Mouse (Mus musculus): ENCODE measurements at regions not wholly inside any gene's neighbourhood (a gene's known extent, or its start where the extent isn't known, plus 50 kb on each side); places are given as distances from the start of the nearest gene placed in this dataset.

DNA sequence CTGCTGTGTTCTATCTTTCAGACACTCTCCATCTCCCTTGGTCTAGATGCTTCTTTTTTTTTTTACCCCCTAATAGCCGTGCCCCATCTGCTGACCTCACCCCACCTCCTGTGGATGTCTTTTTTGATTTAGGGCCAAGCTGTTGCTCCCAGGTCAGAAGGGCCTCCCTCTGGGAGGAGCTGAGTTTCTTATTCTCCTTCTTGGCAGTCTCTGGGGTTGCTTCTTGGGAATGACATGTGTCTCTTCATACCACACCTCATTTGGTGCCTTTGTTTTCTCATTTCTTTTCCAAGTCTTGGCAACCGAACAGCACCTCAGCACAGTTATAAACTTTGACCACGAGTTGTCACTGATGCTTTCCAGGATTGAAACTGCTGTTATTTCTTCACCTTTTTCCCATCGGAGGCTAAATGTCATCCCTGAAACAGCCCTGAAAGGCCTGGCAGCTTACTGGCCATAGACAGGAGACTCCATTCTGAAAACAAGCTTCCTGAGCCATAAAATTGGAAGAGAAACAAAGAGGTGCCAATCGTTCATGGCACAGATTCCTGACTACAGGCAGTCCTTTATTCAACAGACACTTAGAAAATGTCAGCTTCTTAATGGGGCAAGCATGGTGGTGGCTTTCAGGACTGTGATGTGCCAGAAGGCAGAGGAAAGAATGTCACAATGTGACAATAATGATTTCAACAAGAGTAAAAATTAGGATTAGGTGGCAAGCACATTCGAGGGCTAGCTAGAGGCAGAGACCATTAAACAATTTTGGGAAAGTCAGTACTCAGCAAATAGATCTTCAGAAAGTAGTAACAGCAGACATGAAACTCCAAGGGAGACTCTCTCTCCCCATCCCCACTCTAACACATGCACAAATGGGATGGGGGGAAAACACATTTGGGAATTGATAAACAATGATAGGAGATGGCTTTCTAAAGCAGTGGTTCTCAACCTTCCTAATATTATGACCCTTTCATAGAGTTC is 197.1 kb upstream of the Arrdc4 start:
- DNase-seq (ENCODE audit: low spot score), result no peak

DNA sequence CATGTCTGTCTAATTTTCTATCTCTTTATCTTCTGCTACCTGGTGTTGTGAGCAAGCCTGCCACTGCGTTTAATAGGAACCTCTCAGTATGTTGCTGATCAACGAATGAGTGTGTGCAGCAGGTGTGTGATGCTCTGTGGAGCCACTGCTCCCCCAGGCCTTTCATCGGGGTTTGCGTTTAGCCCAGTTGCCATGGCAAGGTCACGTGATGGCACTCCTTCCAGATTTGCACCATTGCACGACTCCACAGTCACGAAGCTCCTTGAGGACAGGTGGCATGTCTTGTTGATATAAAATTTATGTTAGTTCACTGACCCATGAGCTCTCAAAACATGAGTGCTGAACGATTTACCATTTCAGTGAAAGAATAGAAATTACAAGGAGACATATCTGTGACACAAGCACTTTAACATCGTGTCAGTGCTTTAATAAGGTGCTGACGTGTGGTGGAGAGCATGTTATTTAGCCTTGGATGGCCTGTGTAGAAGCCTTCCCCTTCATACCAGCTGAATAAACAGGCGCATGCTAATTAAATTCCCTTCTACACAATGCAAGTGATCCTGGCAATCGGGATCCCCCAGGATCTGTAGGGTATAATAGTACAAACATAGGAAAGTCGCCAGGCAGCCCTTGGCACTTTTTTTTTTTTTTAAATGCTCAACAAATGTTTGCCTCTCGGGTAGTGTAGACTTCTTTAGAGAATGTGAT is 181.7 kb upstream of the Arrdc4 start:
- no peak for DNase-seq (ENCODE audit: low spot score)

DNA sequence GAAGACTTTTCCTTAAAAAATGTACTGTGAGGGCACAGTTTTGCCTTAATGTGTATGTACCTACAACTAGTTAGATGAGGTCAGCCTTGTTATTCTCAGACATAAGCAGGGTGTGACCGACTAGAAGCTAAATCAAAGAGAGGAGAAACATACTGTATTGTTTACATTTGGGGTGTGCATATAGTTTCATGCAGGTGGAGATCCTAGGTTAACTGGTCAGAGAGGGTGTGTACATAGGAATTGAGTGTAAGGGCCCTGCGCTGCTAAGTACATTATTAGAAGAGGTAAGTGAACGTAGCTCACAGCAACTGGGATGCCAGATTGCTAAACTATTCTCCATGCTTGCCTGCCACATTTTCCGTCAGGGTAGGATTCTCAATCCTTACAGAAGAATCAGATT is 180.6 kb upstream of the Arrdc4 start:
- no peak for DNase-seq (ENCODE audit: low spot score)

DNA sequence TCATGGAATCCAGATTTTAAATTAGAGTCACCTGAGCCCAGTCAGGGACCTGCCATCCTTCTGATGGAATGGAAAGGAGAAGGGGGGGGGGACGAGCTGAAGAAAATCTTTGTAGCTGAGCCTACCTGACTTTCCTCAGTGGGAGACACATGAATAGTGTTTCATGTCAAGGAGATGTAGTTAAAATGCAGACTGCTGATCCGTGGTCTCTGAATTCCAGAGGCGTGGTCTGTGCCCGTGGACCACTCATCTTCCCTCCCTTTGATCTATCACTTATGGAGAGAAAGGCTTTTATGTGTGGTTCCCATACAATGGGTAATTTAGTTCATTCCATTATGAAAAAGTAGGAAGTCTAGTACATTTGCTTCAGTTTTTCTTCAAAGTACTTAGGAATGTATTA is 176.6 kb upstream of the Arrdc4 start:
- no peak for DNase-seq (ENCODE audit: low spot score)

DNA sequence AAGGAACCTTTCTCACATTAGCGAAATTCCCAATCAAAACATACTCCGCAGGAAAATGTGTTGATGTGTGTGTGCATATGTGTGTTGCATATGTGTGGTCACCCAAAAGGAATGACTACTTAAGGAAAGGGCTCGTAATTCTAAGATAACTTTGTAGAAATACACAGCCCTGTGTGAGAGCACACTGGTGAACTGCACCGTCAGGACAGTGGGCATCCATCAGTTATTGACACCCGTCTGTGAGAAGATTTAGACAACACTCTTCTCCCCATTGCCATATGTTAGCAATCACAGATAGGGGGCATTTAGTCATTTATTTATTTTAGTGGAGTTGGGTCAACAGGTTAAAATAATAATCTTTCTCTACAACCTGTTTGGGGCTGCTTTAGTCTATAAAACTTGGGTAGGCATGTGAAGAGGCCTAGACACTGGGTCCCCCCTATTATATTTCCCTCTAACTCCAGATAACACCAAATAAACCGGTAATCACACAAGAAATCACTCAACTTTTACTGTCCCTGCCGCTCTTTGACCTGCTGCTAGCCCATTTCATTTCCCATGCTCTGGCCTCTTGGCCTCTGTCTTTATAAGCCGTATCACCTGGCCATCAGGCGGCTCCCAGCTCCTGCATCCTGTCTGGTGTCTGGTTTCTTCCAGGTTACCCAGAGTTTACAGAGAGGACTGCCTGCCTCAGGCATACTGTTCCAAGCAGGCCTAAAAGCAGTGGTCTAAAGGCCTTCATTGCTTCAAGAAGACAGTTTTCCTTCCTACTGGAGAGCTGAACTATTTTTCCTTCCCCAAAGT is 169.8 kb upstream of the Arrdc4 start:
- DNase-seq (ENCODE audit: low spot score), result no peak

DNA sequence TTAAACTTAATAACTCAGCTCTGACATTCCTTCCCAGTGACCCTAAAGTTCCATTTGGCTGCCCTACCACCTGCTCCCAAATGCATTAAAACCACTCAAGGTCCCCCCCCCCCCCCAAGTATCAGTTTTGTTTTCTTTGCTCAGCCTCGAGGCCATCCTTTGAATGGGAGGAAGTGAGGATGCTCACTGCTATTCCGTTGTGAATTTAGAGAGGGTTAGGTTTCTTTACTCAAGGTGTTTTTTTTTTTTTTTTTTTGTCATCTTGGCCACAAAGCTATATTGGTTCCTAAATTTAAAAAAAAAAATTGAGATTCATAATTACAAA is 168.8 kb upstream of the Arrdc4 start:
- DNase-seq (ENCODE audit: low spot score), result no peak

DNA sequence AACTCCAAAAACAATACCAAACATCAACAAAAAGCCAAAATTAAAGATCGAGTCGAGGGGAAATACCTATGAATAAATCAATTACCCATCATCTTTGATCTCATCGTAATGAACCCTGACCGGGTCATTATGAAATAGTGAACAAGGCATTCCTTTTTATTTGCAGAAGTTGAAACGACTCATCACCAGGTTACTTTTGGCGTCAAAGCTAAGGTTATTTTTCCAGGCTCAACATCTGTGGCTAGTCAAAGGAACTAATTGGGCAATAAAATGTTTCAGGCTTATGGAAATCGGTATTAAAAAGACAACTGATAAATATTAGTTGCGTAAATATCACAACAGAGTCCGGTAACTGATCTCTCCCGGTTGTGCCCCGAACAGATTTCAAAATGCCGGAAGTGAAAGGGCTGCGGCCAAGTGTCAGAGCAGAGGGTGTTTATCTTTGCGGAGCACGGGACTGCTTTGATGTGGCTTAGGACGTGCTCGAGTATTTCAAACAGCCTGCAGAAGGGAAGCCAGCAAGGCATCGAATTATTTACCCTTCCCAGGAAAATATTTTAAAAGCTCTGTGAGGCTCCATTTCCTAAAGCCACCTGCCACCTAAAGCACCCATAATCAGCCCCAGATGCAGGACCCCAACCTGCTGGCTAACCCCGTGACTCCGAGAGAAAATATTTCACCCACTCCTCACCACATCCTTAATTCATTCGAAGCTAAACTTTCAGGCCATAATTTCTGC is 168.3 kb upstream of the Arrdc4 start:
- no peak for DNase-seq (ENCODE audit: low spot score)

DNA sequence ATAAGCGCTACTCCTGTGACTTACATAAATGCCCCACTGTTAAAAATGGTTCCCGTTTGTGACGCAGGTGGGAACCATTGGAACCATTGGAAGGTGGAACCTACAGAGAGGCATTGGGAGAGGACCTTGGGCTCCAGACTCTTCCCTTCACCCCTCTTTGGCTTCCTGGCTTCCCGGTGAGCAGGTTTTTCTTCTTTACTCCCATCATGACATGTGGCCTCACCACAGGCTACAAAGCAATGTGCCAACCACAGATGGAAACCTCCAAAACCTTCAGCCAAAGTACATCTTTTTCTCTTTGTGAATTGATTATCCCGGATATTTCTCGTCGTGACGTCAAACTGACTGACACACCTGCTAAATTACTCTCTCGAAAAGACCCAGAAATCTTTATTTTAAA is 166.9 kb upstream of the Arrdc4 start:
- no peak for DNase-seq (ENCODE audit: low spot score)

DNA sequence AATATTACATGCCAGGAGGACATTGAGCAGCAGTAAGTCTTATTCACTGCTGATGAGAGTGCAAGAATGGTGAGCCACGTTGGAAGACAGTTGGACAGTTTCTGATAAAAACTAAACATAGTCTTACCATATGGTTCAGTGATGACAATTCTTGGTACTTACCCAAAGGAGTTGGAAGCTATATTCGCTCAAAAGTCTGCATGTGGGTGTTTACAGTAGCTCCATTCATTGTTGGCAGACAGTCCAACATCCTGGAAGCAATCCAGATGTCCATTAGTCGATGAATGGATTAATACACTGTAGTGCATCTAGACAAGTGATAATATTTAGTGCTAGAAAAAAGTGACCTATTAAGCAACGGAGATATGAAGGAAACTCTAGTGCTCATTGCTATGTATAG is 165.3 kb upstream of the Arrdc4 start:
- DNase-seq (ENCODE audit: low spot score), result no peak

DNA sequence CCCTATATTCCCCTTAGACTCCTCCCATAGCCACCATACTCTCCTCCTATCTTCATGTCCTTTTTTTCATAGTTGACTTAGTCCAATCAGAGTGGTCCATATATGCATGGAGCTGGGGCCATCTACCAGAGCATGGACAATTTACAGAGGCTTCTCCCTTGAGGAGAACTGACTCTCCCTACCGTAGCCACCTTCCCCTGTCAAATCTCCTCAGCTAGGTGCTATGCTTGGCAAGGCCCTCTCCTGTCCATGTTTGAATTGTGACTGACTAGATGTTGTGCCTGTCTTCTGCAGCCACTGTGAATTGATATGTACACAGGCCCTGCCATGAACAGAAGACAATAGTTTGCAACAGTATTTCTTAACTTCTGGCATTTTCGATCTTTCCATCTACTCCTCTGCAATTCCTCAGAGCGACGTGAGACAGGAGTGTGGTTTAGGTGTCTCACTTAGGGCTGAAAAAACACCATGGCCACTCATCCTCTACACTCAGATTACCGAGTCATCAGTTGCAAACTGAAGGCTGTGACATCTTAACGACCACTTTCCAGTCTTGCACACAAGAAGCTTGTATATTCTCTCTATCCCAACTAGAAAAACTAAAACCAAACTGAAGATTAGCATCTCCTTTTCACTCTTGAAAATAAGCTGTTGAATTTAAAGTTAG is 163.1 kb upstream of the Arrdc4 start:
- DNase-seq (ENCODE audit: low spot score), result no peak

DNA sequence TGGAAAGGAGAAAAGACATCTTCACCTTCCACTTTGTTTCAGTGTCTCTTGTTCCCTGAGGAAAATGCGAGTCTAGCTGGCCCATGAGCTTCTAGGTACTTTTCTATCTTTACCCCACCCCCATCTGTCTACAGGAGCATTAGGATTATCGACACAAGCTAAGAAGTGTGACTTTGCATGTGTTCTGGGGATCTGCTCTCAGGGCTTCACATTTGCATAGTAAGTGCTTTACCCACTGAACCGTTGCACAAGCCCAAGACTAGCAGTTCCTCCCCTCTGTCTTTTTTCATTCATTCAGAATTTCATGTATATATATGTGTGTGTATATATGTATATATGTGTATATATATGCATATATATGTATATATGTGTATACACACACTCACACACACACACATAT is 162.5 kb upstream of the Arrdc4 start:
- no peak for DNase-seq (ENCODE audit: low spot score)

DNA sequence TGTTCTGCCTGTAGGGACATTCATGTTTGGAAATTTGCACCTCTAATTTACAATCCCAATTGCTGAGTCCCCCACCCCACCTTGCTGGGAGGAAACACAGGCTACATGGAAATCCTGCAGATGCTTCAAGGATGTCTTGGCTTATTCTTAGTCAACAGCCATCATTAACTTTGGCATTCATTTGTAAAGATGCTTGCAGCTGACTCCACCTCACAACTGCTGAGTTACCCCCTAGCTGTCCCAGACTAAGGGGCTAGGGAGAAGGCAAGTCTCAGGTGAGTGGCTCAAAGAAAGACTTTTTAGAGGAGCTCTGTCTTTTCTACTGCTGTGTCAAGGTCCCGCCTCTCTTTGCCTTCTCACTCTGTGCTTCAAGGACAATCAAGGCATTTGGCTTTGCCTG is 160.7 kb upstream of the Arrdc4 start:
- no peak for DNase-seq (ENCODE audit: low spot score)

DNA sequence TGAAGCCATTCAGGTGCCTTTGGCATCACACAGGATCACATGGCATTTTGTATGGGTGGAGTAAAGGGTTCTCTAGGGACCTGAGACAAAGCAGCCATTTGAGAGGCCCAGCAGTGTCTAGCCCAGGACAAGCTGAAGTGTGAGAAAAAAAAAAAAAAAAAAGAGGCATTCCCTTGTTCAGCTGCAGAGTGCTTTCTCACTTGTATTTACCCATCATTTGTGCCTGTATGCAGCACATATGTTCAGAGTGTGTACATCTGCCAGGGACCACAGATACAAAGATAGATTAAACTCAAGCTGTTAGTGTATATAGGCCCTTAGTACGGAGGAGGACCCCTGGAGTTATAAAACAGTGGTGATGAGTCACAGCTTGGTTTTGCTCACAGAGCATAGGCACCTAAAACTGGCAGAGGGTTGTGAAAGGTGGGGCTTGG is 159.4 kb upstream of the Arrdc4 start:
- no peak for DNase-seq (ENCODE audit: low spot score)

DNA sequence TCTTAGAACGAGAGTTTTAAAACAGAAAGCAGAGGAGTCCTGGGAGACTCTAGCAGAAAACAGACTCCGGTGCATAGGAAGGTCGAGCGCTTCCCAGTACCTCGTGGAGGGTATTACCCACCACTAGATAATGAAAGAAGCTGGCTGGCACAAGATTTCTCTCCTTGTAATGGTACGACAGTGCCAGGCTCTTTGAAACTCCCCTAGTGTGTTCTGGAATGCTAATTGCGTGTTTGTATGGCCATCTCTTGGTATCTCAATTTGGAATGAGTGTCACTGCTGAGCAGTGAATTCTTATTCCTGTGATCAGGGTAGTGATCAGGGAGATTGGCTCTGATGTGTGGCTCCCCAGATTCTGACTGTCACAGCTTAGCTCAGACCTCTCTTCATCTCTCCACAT is 158.8 kb upstream of the Arrdc4 start:
- DNase-seq (ENCODE audit: low spot score), result no peak

DNA sequence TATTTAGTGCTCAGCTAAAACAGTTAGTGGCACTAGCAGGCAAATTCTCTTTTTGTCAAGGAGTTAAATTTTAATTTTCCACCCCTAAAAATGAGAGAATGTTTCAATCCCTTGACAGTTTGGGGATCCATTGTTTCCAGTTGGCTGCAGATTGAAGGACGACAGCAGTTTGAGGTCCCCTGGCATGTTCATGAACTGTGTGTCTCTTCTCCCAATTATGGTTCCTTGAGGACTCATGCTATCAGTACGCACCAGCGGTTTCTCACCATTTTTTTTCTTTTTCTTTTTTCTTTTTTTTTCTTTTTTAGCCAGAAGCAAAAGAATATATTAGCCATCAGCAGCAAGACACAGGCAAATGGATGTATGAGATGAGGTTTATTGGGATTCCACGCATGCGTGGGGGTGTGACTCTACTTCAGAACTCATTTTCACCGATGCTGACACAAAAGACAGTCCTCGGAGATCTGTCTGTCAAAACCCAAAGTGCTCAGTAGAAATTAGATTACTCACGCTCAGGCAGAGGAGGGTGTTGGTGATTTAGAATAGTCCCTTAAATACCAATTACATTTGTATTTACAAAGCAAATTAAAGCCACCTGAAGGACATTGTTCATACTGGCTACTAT is 157.8 kb upstream of the Arrdc4 start:
- DNase-seq (ENCODE audit: low spot score), result no peak

DNA sequence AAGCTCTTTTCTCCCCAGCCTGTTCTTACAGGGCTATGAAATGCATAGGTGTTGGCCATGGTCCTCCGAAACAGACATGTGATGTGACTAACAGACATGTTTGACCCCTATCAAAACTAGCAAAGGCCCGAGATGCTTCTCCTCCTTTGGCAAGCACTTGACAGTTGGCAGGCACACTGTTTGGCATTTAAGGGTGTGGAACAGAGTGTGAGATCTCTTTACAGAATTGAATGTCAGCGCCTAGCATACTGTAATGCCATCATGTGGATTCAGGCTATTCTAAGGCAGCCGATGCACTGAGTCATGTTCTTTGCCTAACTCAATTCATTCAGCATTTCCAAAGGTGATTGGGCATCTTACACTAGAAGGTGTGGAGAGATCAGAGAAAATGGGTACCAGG is 156.8 kb upstream of the Arrdc4 start:
- DNase-seq (ENCODE audit: low spot score), result no peak

DNA sequence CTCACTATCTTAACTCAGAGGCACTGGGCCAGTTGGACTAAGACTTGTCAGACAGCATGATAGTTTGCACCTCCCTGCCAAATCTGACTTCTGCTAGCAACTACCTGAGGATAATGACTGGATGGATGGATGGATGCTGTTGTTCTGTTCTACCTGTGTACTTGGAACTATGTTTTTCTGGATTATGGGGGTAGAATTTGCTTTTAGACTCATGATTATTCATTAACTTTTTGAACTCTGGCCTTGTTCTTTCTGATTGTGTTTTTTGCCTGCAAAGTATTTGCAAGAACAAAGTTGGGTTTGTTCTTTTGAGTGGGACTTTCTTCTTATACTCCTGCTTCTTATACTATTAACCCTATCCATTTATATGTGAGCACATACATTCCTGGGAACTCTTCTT is 137.1 kb upstream of the Arrdc4 start:
- no peak for DNase-seq (ENCODE audit: low spot score)

DNA sequence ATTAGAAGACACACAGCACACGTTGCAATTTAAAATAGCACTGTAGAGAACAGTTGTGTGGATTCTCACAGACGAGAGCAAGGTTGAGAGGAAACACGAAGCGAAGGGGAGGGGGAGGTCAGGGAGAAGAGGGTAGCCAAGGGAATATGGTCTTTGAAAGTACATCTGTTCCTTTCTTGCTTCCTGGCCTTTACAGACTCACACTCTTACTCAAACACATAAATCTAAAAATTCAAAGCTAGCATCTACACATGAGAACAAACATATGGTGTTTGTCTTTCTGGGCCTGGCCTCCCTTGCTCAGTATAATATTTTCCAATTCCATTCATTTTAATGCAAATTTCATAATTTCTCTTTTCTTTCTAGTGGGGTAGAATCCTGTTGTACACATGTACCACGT is 124.0 kb upstream of the Arrdc4 start:
- no peak for DNase-seq (ENCODE audit: low spot score)

DNA sequence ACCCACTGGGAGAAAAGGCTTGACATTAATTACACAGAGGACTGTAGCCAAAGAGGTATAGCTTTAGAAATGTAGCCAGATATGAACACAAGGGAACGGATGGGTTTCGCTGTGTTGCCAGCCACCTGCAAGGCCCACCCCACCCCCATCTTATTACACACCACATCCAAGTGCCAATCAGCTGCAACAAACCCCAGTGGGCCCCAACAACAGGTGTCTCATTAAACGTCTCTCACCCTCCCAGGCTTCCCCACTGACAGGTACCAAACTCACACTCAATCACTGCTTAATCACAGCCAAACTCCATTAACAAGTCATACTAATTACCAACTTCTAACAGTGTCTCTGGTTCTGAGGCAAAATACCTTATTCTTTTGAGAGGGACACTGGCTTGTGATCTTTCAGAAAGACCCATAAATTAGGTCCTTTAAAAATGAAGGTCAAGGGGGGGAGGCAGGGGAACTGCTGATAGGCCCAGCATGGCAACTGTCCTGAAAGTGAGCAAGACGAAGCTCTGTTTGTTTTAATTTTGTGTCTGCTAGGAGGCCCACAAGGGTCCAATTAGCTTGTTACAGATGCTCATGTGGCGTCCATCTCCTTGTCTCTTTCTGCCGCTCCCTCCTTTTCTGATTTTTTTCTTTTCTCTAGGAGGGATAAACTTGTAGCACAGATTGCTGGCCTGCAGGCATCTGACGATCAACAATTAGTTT is 115.4 kb upstream of the Arrdc4 start:
- DNase-seq (ENCODE audit: low spot score), result no peak

DNA sequence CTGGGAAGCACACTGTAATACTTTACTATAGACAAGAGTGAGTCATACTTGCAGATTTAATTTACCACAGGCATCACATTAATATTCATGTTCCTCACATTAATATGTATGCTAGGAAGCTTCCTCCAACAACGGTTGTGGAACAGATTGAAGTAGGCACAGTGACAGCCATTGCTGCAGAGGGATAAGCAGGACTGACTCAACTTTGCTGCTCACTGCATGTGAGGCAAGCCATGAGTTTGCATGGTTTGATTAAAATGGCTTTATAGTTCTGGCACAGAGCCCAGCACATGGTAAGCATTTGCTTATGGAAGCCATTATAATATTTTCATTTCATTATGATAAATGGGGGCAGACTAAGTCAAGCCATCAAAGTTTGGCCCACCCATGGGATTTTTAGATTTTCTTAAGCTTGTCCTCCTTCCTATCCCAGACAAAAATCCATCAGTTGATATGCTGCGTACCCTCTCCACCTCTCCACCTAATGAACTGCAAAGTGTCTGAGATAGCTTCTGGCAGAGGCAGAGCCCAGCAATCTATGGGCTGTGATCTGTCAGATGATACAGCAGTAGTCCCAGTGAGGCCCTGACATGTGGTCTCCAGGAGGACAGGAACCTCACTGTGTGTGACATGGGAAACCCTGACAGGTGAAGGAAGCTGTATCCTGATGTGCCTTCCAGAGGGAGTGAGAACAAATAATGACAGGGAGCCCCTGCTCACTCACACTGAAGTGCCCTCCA is 109.6 kb upstream of the Arrdc4 start:
- no peak for DNase-seq (ENCODE audit: low spot score)
